Comparison of ENCODE assay signal across 11 mouse cellular contexts in the genomic region with DNA sequence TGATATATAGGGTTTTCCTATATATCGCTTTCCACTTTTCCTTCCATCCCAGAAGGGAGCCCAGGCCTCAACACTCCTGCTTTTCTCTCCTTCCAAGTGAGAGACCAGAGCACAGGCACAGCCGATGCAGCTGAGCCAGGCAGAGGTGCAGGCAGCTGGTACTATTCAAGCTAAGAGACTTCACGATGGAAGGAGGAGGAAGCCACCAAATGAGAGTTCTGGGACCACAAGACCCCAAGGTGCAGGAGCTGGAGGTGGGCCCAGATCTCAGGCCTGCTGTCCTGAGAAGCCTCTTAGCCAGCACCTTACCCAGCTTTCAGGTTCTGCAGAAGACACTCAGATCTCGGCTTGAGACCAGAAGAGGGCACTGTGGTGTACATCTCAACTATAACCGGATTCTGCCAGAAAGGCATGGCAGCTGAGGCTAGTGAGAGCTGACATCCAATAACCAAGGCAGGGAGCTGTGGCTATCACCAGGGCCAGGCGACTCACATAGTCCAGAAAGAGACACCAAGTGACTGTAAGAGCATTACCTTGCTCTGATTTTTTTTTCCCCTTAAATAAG. TPM values are rescaled to one million over a fixed set of nuclear protein-coding genes. Genes with fewer than 3 reads are reported as not detected.
A peak's percentile ranks its signal among the peaks of the same experiment; 100 is the strongest.
DNase-seq lines count a peak whose midpoint lies in the region; ATAC-seq and TF ChIP-seq lines count a peak whose summit lies in the region.
"Had no signal": no experiment of that assay in that cellular context is flagged by ENCODE, and none has a peak within 500 bp of the region (broad histone marks: within the 10 kb centered on the region; RNA-seq: fewer than 3 reads in every experiment).

No protein-coding gene starts in this region.

- no peaks in the 10 kb centered on the region for H3K27me3 ChIP-seq in kidney, embryonic 14.5 days (ENCODE audit: control insufficient read depth, insufficient read depth, low read length)
- H3K27me3 ChIP-seq in heart, embryonic 12.5 days (replicated peaks): no peaks in the 10 kb centered on the region

- peaks cover 18% of the 10 kb centered on the region for H3K4me1 ChIP-seq in kidney, embryonic 14.5 days (ENCODE audit: control insufficient read depth, insufficient read depth, low read length)
- H3K4me1 ChIP-seq in heart, embryonic 12.5 days (replicated peaks): peaks cover 32% of the 10 kb centered on the region

- H3K9ac ChIP-seq in kidney, embryonic 14.5 days (ENCODE audit: low read depth, low read length): no peak overlapping the region
- no peak overlapping the region for H3K9ac ChIP-seq in heart, embryonic 12.5 days

- H3K36me3 ChIP-seq in kidney, embryonic 14.5 days (ENCODE audit: control insufficient read depth, insufficient read depth, low read length): peaks cover 25% of the 10 kb centered on the region
- peaks cover 56% of the 10 kb centered on the region for H3K36me3 ChIP-seq in heart, embryonic 12.5 days

- DNase-seq in kidney, adult 11 months: peak; percentile 65
- peak; percentile 83 for DNase-seq in NIH3T3 (ENCODE audit: low read depth)
- peak; percentile 67 to 76 for DNase-seq in cerebellum, postnatal 14 days
- DNase-seq in layer of hippocampus, adult 2 months (ENCODE audit: low spot score in 2 of 2): peak; percentile 49 to 51
- peak; percentile 28 for DNase-seq in retina, adult 2 months (ENCODE audit: low read depth, low spot score)
- no peak for DNase-seq in c-Kit-positive CD71-positive TER-119-positive erythroid progenitor cells, embryonic 14.5 days (ENCODE audit: low spot score)

- no peak for ATAC-seq in kidney, embryonic 14.5 days (ENCODE audit: low FRiP score, low TSS enrichment)
- ATAC-seq in heart, embryonic 12.5 days (ENCODE audit: insufficient number of reproducible peaks, low FRiP score): no peak

- peak; percentile 74 for TF ChIP-seq CTCF in layer of hippocampus, adult 2 months (conservative IDR thresholded peaks at IDR 0.05)

- no peak overlapping the region for H3K4me3 ChIP-seq in kidney, embryonic 14.5 days (ENCODE audit: low read length)
- H3K4me3 ChIP-seq in layer of hippocampus, adult 2 months: no peak overlapping the region
- H3K4me3 ChIP-seq in heart, embryonic 12.5 days: no peak overlapping the region

- no peak overlapping the region for H3K27ac ChIP-seq in kidney, embryonic 14.5 days (ENCODE audit: low read depth, low read length)
- H3K27ac ChIP-seq in layer of hippocampus, adult 2 months: no peak overlapping the region
- H3K27ac ChIP-seq in heart, embryonic 12.5 days (ENCODE audit: poor library complexity, severe bottlenecking): no peak overlapping the region

- no peaks in the 10 kb centered on the region for H3K9me3 ChIP-seq in kidney, embryonic 14.5 days (ENCODE audit: control insufficient read depth, low read length)
- H3K9me3 ChIP-seq in heart, embryonic 12.5 days (replicated peaks): no peaks in the 10 kb centered on the region

- H3K4me2 ChIP-seq in kidney, embryonic 14.5 days (replicated peaks; ENCODE audit: low read depth, low read length): no peak overlapping the region
- no peak overlapping the region for H3K4me2 ChIP-seq in heart, embryonic 12.5 days

- 53% methylated on average over 6 of the region's 6 CpGs for WGBS in kidney, embryonic 14.5 days
- 60% methylated on average over 6 of the region's 6 CpGs for WGBS in heart, embryonic 12.5 days

RNA-seq across cellular contexts. Expression of a gene that starts 2.1 kb away (rescaled TPM):
- 13.1 and 14.2 TPM in 2 replicates for polyA plus RNA-seq in kidney, embryonic 14.5 days (2014; fragmentation: Nextera tagmentation; extraction: Ambion mirVana)
- total RNA-seq in layer of hippocampus, adult 2 months (2021): 1 to 10 TPM; 5.5 to 5.9 TPM
- polyA plus RNA-seq in heart, embryonic 12.5 days (2016; fragmentation: Nextera tagmentation; extraction: Ambion mirVana): 9.7 and 11.2 TPM in 2 replicates

RNA-seq across cellular contexts. Expression of a gene that starts 17.0 kb away (rescaled TPM):
- polyA plus RNA-seq in kidney, embryonic 14.5 days (2014; fragmentation: Nextera tagmentation; extraction: Ambion mirVana): 0.64 and 1.0 TPM in 2 replicates
- 1 to 10 TPM; 2.3 to 2.9 TPM for total RNA-seq in layer of hippocampus, adult 2 months (2021)
- polyA plus RNA-seq in heart, embryonic 12.5 days (2016; fragmentation: Nextera tagmentation; extraction: Ambion mirVana): 1.1 and 1.2 TPM in 2 replicates

RNA-seq across cellular contexts. Expression of a gene that starts 30.7 kb away (rescaled TPM):
- 7.3 and 11.0 TPM in 2 replicates for polyA plus RNA-seq in kidney, embryonic 14.5 days (2014; fragmentation: Nextera tagmentation; extraction: Ambion mirVana)
- 10 to 100 TPM; 34.9 to 37.9 TPM for total RNA-seq in layer of hippocampus, adult 2 months (2021)
- polyA plus RNA-seq in heart, embryonic 12.5 days (2016; fragmentation: Nextera tagmentation; extraction: Ambion mirVana): 10.7 and 12.6 TPM in 2 replicates

RNA-seq across cellular contexts. Expression of a gene that starts 40.0 kb away (rescaled TPM):
- polyA plus RNA-seq in kidney, embryonic 14.5 days (2014; fragmentation: Nextera tagmentation; extraction: Ambion mirVana): not detected in 2 replicates
- not detected for total RNA-seq in layer of hippocampus, adult 2 months (2021)
- not detected in 2 replicates for polyA plus RNA-seq in heart, embryonic 12.5 days (2016; fragmentation: Nextera tagmentation; extraction: Ambion mirVana)
- total RNA-seq: common myeloid progenitor, adult 5-6 weeks; layer of hippocampus, adult 8-10 months; neutrophil, adult 5-6 weeks had no signal
